Mouse (Mus musculus): Measurements from ENCODE around the gene Rps12-ps3. TPM values are rescaled to one million over a fixed set of nuclear protein-coding genes. Genes with fewer than 3 reads are reported as not detected.

Rps12-ps3 gene
- polyA plus RNA-seq, 1 experiment from 2014 or later: 29.8 TPM

Other genes starting within 250 kb of the Rps12-ps3 start
- 32.1 and 36.9 TPM in 2 replicates for gene Shtn1, start 246.2 kb upstream of the Rps12-ps3 start, polyA plus RNA-seq (2014; fragmentation: Nextera tagmentation; extraction: Ambion mirVana)
- not detected in 2 replicates for gene Vax1, start 152.2 kb upstream of the Rps12-ps3 start, polyA plus RNA-seq (2014; fragmentation: Nextera tagmentation; extraction: Ambion mirVana)
- not detected in 2 replicates for gene Kcnk18, start 103.1 kb upstream of the Rps12-ps3 start, polyA plus RNA-seq (2014; fragmentation: Nextera tagmentation; extraction: Ambion mirVana)
- 18.9 and 23.0 TPM in 2 replicates for gene Slc18a2, start 61.4 kb upstream of the Rps12-ps3 start, polyA plus RNA-seq (2014; fragmentation: Nextera tagmentation; extraction: Ambion mirVana)
- gene Pdzd8, start 23.5 kb downstream of the Rps12-ps3 start, polyA plus RNA-seq (2014; fragmentation: Nextera tagmentation; extraction: Ambion mirVana): 15.0 and 15.7 TPM in 2 replicates
- 18.5 and 19.1 TPM in 2 replicates for gene Emx2, start 136.1 kb downstream of the Rps12-ps3 start, polyA plus RNA-seq (2014; fragmentation: Nextera tagmentation; extraction: Ambion mirVana)

Data from midbrain, embryonic 14.5 days (tissue).